Mouse (Mus musculus): ENCODE measurements around the gene Vac14.

Vac14 gene

GRCm38 (mm10) chr8:110618391-110619207 is at the start of gene Vac14:
TSS of gene Vac14 (plus strand) at chr8:110618585.
- peak; percentile 98 for DNase-seq (ENCODE audit: low read depth, low spot score)

- DNase-seq (ENCODE audit: low read depth, low spot score) = no peak
Observed at GRCm38 (mm10) chr8:110592641-110593040, 25.7 kb upstream of the Vac14 start.

GRCm38 (mm10) chr8:110594164-110594563 is 24.2 kb upstream of the Vac14 start:
- DNase-seq (ENCODE audit: low read depth, low spot score) = peak; percentile 52

- DNase-seq (ENCODE audit: low read depth, low spot score) = peak; percentile 55
Observed at GRCm38 (mm10) chr8:110604556-110604955, 13.8 kb upstream of the Vac14 start.

DNA sequence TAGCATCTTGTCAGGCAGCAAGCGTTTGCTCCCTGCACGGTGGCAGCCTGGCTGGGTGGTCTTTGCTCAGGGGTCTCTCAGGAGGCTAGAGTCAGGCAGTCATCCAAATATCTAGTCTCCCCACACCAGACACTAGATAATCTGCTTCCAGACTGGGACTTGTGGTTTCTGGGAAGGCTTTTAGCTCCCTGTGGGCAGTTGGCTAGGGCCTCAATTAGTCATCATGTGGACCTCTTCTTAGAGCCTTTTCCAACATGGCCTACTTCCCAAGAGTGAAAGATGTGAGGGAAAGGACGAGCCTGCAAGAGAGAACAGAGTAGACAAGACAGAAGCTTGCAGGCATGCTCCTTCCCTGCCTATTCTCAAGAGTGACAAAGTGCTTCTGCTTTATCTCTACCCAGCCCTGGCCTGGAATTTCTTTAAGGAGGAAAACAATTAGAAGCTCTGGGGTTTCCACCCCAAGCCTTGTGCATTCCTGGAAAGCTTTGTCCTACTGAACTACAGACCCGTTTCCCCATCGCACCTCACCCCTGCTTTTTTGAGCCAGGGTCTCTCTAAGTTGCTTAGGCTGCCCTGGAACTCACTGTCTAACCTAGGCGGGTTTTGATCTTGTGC is 12.9 kb upstream of the Vac14 start:
- DNase-seq (ENCODE audit: low read depth, low spot score) = no peak

GRCm38 (mm10) chr8:110615730-110616129 is 2.7 kb upstream of the Vac14 start:
- no peak for DNase-seq (ENCODE audit: low read depth, low spot score)

DNA sequence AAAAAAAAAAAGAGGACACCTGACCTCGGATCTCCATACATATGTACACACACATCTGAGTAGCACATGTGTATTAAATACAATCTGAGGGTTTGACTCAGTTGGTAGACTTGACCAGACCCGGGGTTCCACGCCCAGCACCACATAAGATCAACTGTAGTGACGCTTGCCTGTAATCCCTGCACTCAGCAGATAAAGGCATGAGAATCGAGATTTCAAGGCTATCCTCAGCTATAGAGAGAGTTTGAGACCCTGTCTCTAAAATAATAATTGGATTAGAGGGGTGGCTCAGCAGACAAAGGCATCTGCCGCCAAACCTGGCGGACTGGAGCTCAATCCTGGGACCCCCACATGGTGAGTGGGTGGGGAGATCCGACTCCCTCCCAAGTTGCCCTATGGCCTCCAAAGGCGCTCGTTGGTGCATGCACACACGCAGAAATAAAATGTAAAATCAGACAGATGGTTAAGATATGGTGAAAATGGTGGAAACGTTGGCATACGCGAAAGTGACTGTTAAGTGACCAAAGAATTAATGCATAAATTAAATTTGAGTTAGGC is 505 bp upstream of the Vac14 start:
- no peak for DNase-seq (ENCODE audit: low read depth, low spot score)

GRCm38 (mm10) chr8:110619208-110619574 is 806 bp downstream of the Vac14 start:
- DNase-seq (ENCODE audit: low read depth, low spot score) = peak; percentile 78

DNA sequence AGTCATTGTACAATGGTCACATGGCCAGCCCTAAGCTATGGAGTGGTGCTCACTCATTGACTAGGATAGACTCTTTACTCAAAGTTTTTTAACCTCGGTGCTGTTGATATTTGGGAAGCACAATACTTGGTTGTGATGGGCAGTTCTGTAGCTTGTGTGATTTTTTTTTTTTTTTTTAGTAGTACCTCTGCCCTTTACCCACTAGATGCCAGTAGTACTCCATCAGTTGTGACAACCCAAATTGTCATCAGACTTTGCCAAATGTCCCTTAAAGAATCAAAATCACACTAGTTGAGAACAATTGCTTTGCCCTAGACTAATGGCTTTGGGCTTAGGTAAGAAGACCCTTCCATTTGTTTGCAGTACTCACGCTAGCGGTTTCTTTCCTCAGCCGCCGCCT is 1.5 kb downstream of the Vac14 start:
- DNase-seq (ENCODE audit: low read depth, low spot score) = no peak

DNA sequence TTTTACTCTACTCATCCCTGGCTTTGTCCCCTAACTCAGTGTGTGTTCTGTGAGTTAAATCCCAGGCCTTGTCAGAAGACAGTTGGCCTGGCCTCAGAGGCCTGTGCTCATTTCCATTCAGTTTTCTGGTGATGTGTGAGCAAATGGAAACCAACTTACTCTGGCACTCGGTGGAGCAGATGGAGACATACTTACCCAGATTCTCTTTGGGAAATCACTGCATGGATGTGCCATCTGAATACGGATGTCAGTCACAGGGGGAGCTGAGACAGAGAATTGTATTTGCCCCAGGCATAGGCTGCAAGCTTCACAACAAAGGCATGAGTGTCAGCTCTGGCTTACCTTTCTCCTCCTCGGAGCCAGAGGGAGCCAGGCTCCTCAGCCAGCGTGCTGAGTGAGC is 8.0 kb downstream of the Vac14 start:
- DNase-seq (ENCODE audit: low read depth, low spot score) = no peak

DNA sequence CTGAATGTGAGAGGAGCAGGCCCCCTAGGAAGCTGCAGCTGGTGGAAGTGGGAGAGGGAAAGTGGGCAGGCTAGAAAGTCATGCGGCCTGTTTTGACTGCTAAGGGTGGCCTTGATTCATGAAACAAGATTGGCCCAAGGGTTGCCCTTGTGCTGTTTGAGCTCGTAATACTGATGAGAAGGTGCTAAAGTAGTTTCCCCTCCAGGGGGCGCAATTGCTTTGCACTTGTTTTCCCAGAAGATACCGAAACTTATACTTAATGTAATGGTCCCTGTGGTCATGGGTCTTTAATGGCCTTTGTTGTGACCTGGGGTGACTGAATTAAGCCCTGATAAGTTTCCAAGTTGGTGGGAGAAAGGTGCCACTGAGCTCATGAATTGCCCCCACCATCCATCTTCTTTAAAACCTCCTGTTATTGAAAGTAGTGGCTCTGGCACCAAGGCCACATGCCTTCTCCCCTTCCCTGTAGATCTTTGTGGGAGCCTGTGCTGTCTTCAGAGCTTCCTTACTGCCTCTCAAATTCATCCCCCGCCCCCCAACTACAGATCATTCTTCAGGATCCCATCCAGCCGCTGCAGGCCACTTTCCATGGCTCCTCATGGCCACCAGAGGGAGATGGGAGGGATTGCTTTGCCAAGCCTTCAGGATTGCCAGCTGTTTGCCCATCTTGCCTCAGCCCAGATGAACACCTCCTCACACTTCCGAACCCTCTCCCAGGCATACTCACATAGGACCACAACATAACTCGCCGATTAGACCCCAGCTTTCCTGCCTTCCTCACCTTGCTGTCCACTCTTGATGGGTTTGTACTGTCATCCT is 11.1 kb downstream of the Vac14 start:
- peak; percentile 61 for DNase-seq (ENCODE audit: low read depth, low spot score)

GRCm38 (mm10) chr8:110630079-110630478 is 11.7 kb downstream of the Vac14 start:
- DNase-seq (ENCODE audit: low read depth, low spot score) = no peak

DNA sequence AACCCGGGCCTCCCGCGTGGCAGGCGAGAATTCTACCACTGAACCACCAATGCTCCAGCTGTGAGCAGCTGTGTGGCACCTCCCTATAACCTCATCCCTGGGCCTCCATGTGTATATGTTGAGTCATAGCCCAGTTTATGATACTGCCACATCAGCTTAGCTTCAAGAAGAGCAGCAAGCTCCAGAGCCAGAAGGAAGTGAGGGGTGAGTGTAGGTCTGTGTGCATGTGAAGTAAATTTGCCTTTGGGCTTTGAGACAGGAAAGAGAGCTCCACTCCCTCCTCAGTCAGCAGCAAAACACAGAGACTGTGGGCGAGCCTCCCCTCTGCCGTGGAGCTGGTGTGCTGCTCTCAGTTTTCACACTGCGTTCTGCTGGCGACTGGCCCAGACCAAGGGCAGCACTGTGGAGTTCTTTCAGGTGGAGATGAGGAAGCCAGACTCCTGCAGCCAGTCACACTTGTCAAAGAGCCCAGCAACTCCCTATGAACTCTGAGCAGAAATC is 12.2 kb downstream of the Vac14 start:
- DNase-seq (ENCODE audit: low read depth, low spot score) = peak; percentile 5

DNA sequence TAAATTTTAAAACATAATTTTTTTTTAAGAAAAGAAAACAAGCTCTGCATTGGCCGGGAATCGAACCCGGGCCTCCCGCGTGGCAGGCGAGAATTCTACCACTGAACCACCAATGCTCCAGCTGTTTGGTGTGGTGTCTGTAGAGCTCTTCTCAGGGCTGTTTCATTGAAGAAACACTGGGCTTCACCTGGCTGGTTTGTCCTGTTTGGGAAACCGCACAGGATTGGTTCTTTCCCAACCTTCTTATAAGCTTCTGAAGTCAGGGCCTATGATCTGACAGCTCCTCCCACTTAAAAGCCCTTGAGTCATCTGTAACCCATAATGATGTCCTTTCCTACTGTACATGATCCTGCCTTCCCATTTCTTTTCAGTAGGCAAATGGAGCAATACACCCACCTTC is 12.8 kb downstream of the Vac14 start:
- no peak for DNase-seq (ENCODE audit: low read depth, low spot score)

DNA sequence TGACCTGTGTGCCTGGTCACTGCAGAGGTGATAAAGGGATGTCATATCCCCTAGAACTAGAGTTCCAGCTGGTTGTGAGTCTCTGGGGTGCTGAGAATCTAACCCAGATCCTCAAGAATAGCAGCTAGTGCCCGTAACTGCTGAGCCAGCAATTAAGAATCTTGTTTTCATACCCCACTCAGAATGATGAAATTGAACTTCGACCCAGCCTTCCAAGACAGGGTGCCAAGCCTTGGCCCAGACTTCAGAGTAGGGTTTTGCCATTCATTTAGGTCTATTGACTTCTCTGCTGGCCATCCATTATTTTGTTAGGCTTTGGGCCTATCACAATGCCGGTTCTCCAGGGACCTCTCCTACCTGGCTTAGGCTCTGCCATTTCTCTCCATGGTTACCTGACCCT is 15.4 kb downstream of the Vac14 start:
- DNase-seq (ENCODE audit: low read depth, low spot score) = no peak

- no peak for DNase-seq (ENCODE audit: low read depth, low spot score)
Observed at GRCm38 (mm10) chr8:110636182-110636581, 17.8 kb downstream of the Vac14 start.

- no peak for DNase-seq (ENCODE audit: low read depth, low spot score)
Observed at GRCm38 (mm10) chr8:110642331-110642730, 23.9 kb downstream of the Vac14 start.

- no peak for DNase-seq (ENCODE audit: low read depth, low spot score)
Observed at GRCm38 (mm10) chr8:110643177-110643576, 24.8 kb downstream of the Vac14 start.

GRCm38 (mm10) chr8:110644422-110644821 is 26.0 kb downstream of the Vac14 start:
- no peak for DNase-seq (ENCODE audit: low read depth, low spot score)

- DNase-seq (ENCODE audit: low read depth, low spot score) = no peak
Observed at GRCm38 (mm10) chr8:110644901-110645300, 26.5 kb downstream of the Vac14 start.

DNA sequence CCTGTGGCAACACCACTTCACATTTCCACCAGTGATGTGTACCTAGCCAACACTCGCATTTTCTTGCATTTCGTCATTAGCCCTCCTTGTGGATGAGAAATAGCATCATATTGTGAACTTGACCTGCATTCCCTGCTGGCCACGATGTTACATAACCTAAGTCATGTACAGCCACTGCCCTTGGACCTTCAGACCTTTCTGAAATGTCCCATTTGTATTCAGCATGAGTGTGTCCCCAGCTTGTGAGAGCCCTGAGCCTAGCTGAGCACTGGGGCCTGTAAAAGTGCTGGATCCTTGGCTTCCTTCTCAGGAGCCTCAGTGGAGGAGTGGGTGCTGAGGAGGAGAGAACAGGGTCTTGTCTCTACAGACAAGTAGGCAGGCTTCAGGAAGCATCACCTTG is 27.0 kb downstream of the Vac14 start:
- no peak for DNase-seq (ENCODE audit: low read depth, low spot score)

DNA sequence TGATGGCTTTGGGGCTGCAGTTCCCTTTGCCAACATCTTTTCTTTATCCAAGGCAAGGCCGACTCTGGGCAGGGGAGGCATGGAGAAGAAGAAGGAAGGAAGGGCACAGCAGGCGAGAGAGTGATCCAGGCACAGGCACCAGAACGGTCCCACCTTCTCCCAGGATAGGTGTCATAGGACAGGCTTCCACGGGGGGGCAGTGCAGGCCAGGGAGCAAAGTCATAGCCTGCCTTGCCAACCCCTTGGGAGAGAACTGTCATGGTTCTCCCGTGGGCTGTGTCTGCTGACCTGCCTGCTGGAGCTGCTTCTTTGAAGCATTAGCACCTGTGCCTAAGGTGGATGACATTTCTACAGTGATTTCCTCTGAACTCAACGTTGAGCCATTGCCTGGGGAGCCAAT is 27.7 kb downstream of the Vac14 start:
- peak; percentile 31 for DNase-seq (ENCODE audit: low read depth, low spot score)
